Mouse (Mus musculus) myocyte (in vitro differentiated cells): ENCODE data around the gene Col13a1. TPM values are rescaled to one million over a fixed set of nuclear protein-coding genes. Genes with fewer than 3 reads are reported as not detected.

Experiments
- H3K27me3 ChIP-seq: one replicate; pipeline ENCODE4 v1.6.1; 2011; ENCODE audit not compliant: control insufficient read depth, insufficient read depth, insufficient read length
- H3K36me3 ChIP-seq: one replicate; pipeline ENCODE4 v1.6.1; 2011; ENCODE audit not compliant: control insufficient read depth, insufficient read depth
- H3K4me2 ChIP-seq: one replicate; pipeline ENCODE4 v1.6.1; 2011; ENCODE audit warnings: low read depth, control low read depth
- H3K4me3 ChIP-seq: one replicate; pipeline ENCODE4 v1.5.1; 2011; ENCODE audit warnings: mild to moderate bottlenecking, control low read depth, moderate library complexity
- H3K79me2 ChIP-seq: one replicate; pipeline ENCODE4 v1.6.1; 2011; ENCODE audit not compliant: control insufficient read depth, insufficient read depth
- H3ac ChIP-seq: one replicate; pipeline ENCODE4 v1.6.1; 2011; ENCODE audit not compliant: control insufficient read depth, insufficient read length
- CEBPB ChIP-seq: IDR thresholded peaks from 2 replicates; pipeline ENCODE4 v1.6.1; 2011; ENCODE audit warnings: mild to moderate bottlenecking, moderate library complexity; ENCODE audit not compliant: poor library complexity, insufficient read depth, severe bottlenecking
- E2F4 ChIP-seq: IDR thresholded peaks from one replicate; pipeline ENCODE4 v1.6.1; 2011; ENCODE audit warnings: mild to moderate bottlenecking, control low read depth, moderate library complexity; ENCODE audit not compliant: insufficient read depth
- MAX ChIP-seq: IDR thresholded peaks from one replicate; pipeline ENCODE4 v1.6.1; 2011; ENCODE audit warnings: low read depth, mild to moderate bottlenecking, control low read depth
- MYOD1 ChIP-seq, 3 experiments: IDR thresholded peaks; one replicate each; pipeline ENCODE4 v1.6.1; 2011; ENCODE audit warnings: control low read depth in 2 of 3, low read depth in 2 of 3, mild to moderate bottlenecking in 2 of 3, moderate library complexity in 1 of 3; ENCODE audit not compliant: insufficient read length in 2 of 3, control insufficient read depth in 1 of 3
- MYOG ChIP-seq, 3 experiments: IDR thresholded peaks; one replicate each; pipeline ENCODE4 v1.6.1; 2011; ENCODE audit warnings: control low read depth in 2 of 3, low read depth in 2 of 3, mild to moderate bottlenecking in 2 of 3; ENCODE audit not compliant: insufficient read length in 2 of 3, control insufficient read depth in 1 of 3, insufficient read depth in 1 of 3
- POLR2A ChIP-seq: IDR thresholded peaks from one replicate; pipeline ENCODE4 v1.6.1; 2011; ENCODE audit warnings: low read depth, mild to moderate bottlenecking, control low read depth, moderate library complexity; ENCODE audit not compliant: insufficient read length
- POLR2AphosphoS2 ChIP-seq: IDR thresholded peaks from one replicate; pipeline ENCODE4 v1.6.1; 2011; ENCODE audit warnings: low read depth, control low read depth; ENCODE audit not compliant: insufficient read length
- REST ChIP-seq: IDR thresholded peaks from one replicate; pipeline ENCODE4 v1.6.1; 2011; ENCODE audit warnings: mild to moderate bottlenecking, control low read depth, moderate library complexity; ENCODE audit not compliant: insufficient read depth, insufficient read length
- SRF ChIP-seq: IDR thresholded peaks from one replicate; pipeline ENCODE4 v1.6.1; 2011; ENCODE audit warnings: low read depth; ENCODE audit not compliant: control insufficient read depth, insufficient read length
- TCF12 ChIP-seq: IDR thresholded peaks from one replicate; pipeline ENCODE4 v1.6.1; 2011; ENCODE audit warnings: mild to moderate bottlenecking, control low read depth; ENCODE audit not compliant: poor library complexity, insufficient read depth, severe bottlenecking
- TCF3 ChIP-seq: IDR thresholded peaks from one replicate; pipeline ENCODE4 v1.6.1; 2011; ENCODE audit warnings: low read depth, control low read depth; ENCODE audit not compliant: insufficient read length
- USF1 ChIP-seq: IDR thresholded peaks from one replicate; pipeline ENCODE4 v1.6.1; 2011; ENCODE audit warnings: low read depth, mild to moderate bottlenecking, control low read depth, moderate library complexity
- polyA plus RNA-seq: library from polyadenylated mRNA; unstranded; fragments of >200 nt; fragmentation: generic; extraction: Trizol; gene quantifications from one replicate; pipeline ENCODE4 v1.2.1, GENCODE M21; 2012; ENCODE audit warnings: missing spikeins

Col13a1 gene
- polyA plus RNA-seq, 1 experiment: 0.13 TPM

GRCm38 (mm10) chr10:62019386-62020067, 40.6 kb upstream of the Col13a1 start:
- Histone ChIP-seq H3K79me2 (no peaks in the 10 kb centered on the region), H3K4me2 (no peak overlapping the region), H3K27me3 (no peaks in the 10 kb centered on the region), H3K4me3 (no peak overlapping the region), H3ac (no peak overlapping the region), H3K36me3 (no peaks in the 10 kb centered on the region)
- no peak for TF ChIP-seq E2F4
- no peak for TF ChIP-seq SRF
- TF ChIP-seq REST: no peak
- TF ChIP-seq TCF3: no peak
- no peak for TF ChIP-seq MYOD1 (IDR thresholded peaks at IDR 0.05; ENCODE audit: control insufficient read depth in 1 of 3, insufficient read length in 2 of 3, low read depth in 2 of 3)
- TF ChIP-seq POLR2A: no peak

GRCm38 (mm10) chr10:62016947-62017346, 38.0 kb upstream of the Col13a1 start:
- Histone ChIP-seq H3K4me2 (no peak overlapping the region), H3K4me3 (no peak overlapping the region), H3K36me3 (no peaks in the 10 kb centered on the region), H3ac (no peak overlapping the region), H3K79me2 (no peaks in the 10 kb centered on the region), H3K27me3 (no peaks in the 10 kb centered on the region)
- TF ChIP-seq E2F4 (no peak), POLR2A (no peak), POLR2AphosphoS2 (no peak), SRF (no peak), MYOG (IDR thresholded peaks at IDR 0.05; ENCODE audit: control insufficient read depth in 1 of 3, insufficient read depth in 1 of 3, insufficient read length in 2 of 3, low read depth in 2 of 3) (no peak), CEBPB (no peak), TCF3 (no peak), MYOD1 (IDR thresholded peaks at IDR 0.05; ENCODE audit: control insufficient read depth in 1 of 3, insufficient read length in 2 of 3, low read depth in 2 of 3) (no peak)

- no peaks in the 10 kb centered on the region for H3K36me3 ChIP-seq
- H3K4me3 ChIP-seq: no peak overlapping the region
- no peak overlapping the region for H3K4me2 ChIP-seq
- no peaks in the 10 kb centered on the region for H3K27me3 ChIP-seq
- H3ac ChIP-seq: no peak overlapping the region
- no peak for TF ChIP-seq POLR2AphosphoS2
- TF ChIP-seq USF1: no peak
- no peak for TF ChIP-seq E2F4
- no peak for TF ChIP-seq TCF12
- no peak for TF ChIP-seq SRF
- TF ChIP-seq MYOD1 (IDR thresholded peaks at IDR 0.05; ENCODE audit: control insufficient read depth in 1 of 3, insufficient read length in 2 of 3, low read depth in 2 of 3): no peak
- TF ChIP-seq CEBPB: no peak
- no peak for TF ChIP-seq POLR2A
- no peak for TF ChIP-seq TCF3
- TF ChIP-seq REST: no peak
- H3K79me2 ChIP-seq: no peaks in the 10 kb centered on the region
Observed at GRCm38 (mm10) chr10:62013190-62013589, 34.3 kb upstream of the Col13a1 start.

GRCm38 (mm10) chr10:62012371-62012770, 33.5 kb upstream of the Col13a1 start:
- H3K79me2 ChIP-seq: no peaks in the 10 kb centered on the region
- no peaks in the 10 kb centered on the region for H3K36me3 ChIP-seq
- TF ChIP-seq TCF3: no peak
- no peak for TF ChIP-seq MAX
- TF ChIP-seq MYOG (IDR thresholded peaks at IDR 0.05; ENCODE audit: control insufficient read depth in 1 of 3, insufficient read depth in 1 of 3, insufficient read length in 2 of 3, low read depth in 2 of 3): no peak
- no peak for TF ChIP-seq MYOD1 (IDR thresholded peaks at IDR 0.05; ENCODE audit: control insufficient read depth in 1 of 3, insufficient read length in 2 of 3, low read depth in 2 of 3)
- TF ChIP-seq TCF12: no peak
- TF ChIP-seq CEBPB: no peak
- no peak for TF ChIP-seq SRF
- no peak for TF ChIP-seq POLR2A
- TF ChIP-seq REST: no peak
- no peak for TF ChIP-seq E2F4
- TF ChIP-seq POLR2AphosphoS2: no peak
- no peak for TF ChIP-seq USF1
- H3ac ChIP-seq: no peak overlapping the region
- no peak overlapping the region for H3K4me3 ChIP-seq
- no peaks in the 10 kb centered on the region for H3K27me3 ChIP-seq
- no peak overlapping the region for H3K4me2 ChIP-seq

- H3K27me3 ChIP-seq: no peaks in the 10 kb centered on the region
Observed at GRCm38 (mm10) chr10:62009981-62010500, 31.1 kb upstream of the Col13a1 start.

More at GRCm38 (mm10) chr10:62009981-62010500, 31.1 kb upstream of the Col13a1 start:
- Histone ChIP-seq H3ac (no peak overlapping the region), H3K36me3 (no peaks in the 10 kb centered on the region), H3K79me2 (no peaks in the 10 kb centered on the region), H3K4me3 (no peak overlapping the region), H3K4me2 (no peak overlapping the region)
- TF ChIP-seq SRF (no peak), POLR2A (no peak), USF1 (no peak), MYOG (IDR thresholded peaks at IDR 0.05; ENCODE audit: control insufficient read depth in 1 of 3, insufficient read depth in 1 of 3, insufficient read length in 2 of 3, low read depth in 2 of 3) (no peak), REST (no peak), CEBPB (no peak), E2F4 (no peak), MAX (no peak), TCF12 (no peak), TCF3 (no peak), MYOD1 (IDR thresholded peaks at IDR 0.05; ENCODE audit: control insufficient read depth in 1 of 3, insufficient read length in 2 of 3, low read depth in 2 of 3) (no peak), POLR2AphosphoS2 (no peak)
